In genomic region chr4:135242913-135243541, GRCm38 (mm10) we compare ENCODE assay signal across 15 mouse cellular contexts. TPM values are rescaled to one million over a fixed set of nuclear protein-coding genes. Genes with fewer than 3 reads are reported as not detected.
A peak's percentile ranks its signal among the peaks of the same experiment; 100 is the strongest.
DNase-seq lines count a peak whose midpoint lies in the region; ATAC-seq and TF ChIP-seq lines count a peak whose summit lies in the region.
"Had no signal": no experiment of that assay in that cellular context is flagged by ENCODE, and none has a peak within 500 bp of the region (broad histone marks: within the 10 kb centered on the region; RNA-seq: fewer than 3 reads in every experiment).

No protein-coding gene starts in this region.

- H3K4me2 ChIP-seq in heart, embryonic 11.5 days, result no peak overlapping the region
- H3K4me2 ChIP-seq in kidney, embryonic 15.5 days, result peak overlapping the region; percentile 30
- H3K4me2 ChIP-seq in liver, postnatal 0 days (ENCODE audit: low read depth, low read length), result no peak overlapping the region
- H3K4me2 ChIP-seq: forebrain, embryonic 15.5 days; limb, embryonic 15.5 days; neural tube, embryonic 13.5 days had no signal

- H3K9ac ChIP-seq in heart, embryonic 11.5 days (ENCODE audit: low read depth, low read length), result no peak overlapping the region
- no peak overlapping the region for H3K9ac ChIP-seq in kidney, embryonic 15.5 days
- no peak overlapping the region for H3K9ac ChIP-seq in liver, postnatal 0 days (replicated peaks)
- H3K9ac ChIP-seq: forebrain, embryonic 15.5 days; limb, embryonic 15.5 days; neural tube, embryonic 13.5 days had no signal

- H3K4me1 ChIP-seq in heart, embryonic 11.5 days (ENCODE audit: control insufficient read depth, insufficient read depth, low read length), result peaks cover 68% of the 10 kb centered on the region
- H3K4me1 ChIP-seq in lung, adult 2 months (ENCODE audit: control insufficient read depth, insufficient read depth, low read length), result peaks cover 41% of the 10 kb centered on the region
- H3K4me1 ChIP-seq in kidney, embryonic 15.5 days, result peaks cover 82% of the 10 kb centered on the region
- H3K4me1 ChIP-seq in liver, postnatal 0 days (ENCODE audit: insufficient read depth), result peaks cover 75% of the 10 kb centered on the region

- DNase-seq in heart, adult 11 months, result peak; percentile 85
- peak; percentile 34 for DNase-seq in lung, postnatal 10 days
- DNase-seq in lung, adult 2 months, result no peak
- DNase-seq in liver, postnatal 0 days, result no peak
- no peak for DNase-seq in retina, postnatal 1 day
- no peak for DNase-seq in urinary bladder, adult 18-20 months (ENCODE audit: low spot score in 2 of 2)
- DNase-seq: adrenal gland, adult 8-10 months; cerebellum, adult 11 months; spleen, adult 18-20 months had no signal

- no peak for ATAC-seq in heart, embryonic 11.5 days (replicated peaks; ENCODE audit: insufficient number of reproducible peaks, low FRiP score, low TSS enrichment)
- peak; percentile 61; the same call in 1 of the 2 replicates for ATAC-seq in kidney, embryonic 15.5 days (replicated peaks; ENCODE audit: low FRiP score)
- no peak for ATAC-seq in liver, postnatal 0 days
- ATAC-seq: forebrain, embryonic 15.5 days; intestine, postnatal 0 days had no signal

- TF ChIP-seq EP300 in liver, postnatal 0 days (IDR thresholded peaks at IDR 0.05; ENCODE audit: low read depth), result no peak

- no peak for TF ChIP-seq CTCF in lung, adult 2 months (IDR thresholded peaks at IDR 0.05; ENCODE audit: insufficient read depth, low read length)
- no peak for TF ChIP-seq CTCF in liver, postnatal 0 days (IDR thresholded peaks at IDR 0.05; ENCODE audit: low read depth)

- no peaks in the 10 kb centered on the region for H3K27me3 ChIP-seq in heart, embryonic 11.5 days (ENCODE audit: control insufficient read depth, insufficient read depth, low read length)
- no peaks in the 10 kb centered on the region for H3K27me3 ChIP-seq in kidney, embryonic 15.5 days
- no peaks in the 10 kb centered on the region for H3K27me3 ChIP-seq in liver, postnatal 0 days (ENCODE audit: insufficient read depth, low read length)
- H3K27me3 ChIP-seq: forebrain, embryonic 15.5 days; limb, embryonic 15.5 days; neural tube, embryonic 13.5 days had no signal

- WGBS in heart, embryonic 11.5 days (ENCODE audit: insufficient replicate concordance), result 76% methylated on average over 7 of the region's 7 CpGs
- 54% methylated on average over 7 of the region's 7 CpGs for WGBS in lung, adult 2 months
- WGBS in kidney, embryonic 15.5 days, result 60% methylated on average over 7 of the region's 7 CpGs
- WGBS in liver, postnatal 0 days (ENCODE audit: insufficient replicate concordance), result 61% methylated on average over 7 of the region's 7 CpGs

- no peak overlapping the region for H3K27ac ChIP-seq in heart, embryonic 11.5 days (ENCODE audit: low read depth, low read length)
- peak overlapping the region; percentile 83 for H3K27ac ChIP-seq in kidney, embryonic 15.5 days
- H3K27ac ChIP-seq in liver, postnatal 0 days (ENCODE audit: low read depth), result peak overlapping the region; percentile 83; the same call in 1 of the 2 replicates
- H3K27ac ChIP-seq: forebrain, embryonic 15.5 days; limb, embryonic 15.5 days had no signal

- H3K9me3 ChIP-seq in heart, embryonic 11.5 days (replicated peaks; ENCODE audit: control insufficient read depth, low read length), result no peaks in the 10 kb centered on the region
- H3K9me3 ChIP-seq in kidney, embryonic 15.5 days (replicated peaks), result no peaks in the 10 kb centered on the region
- H3K9me3 ChIP-seq in liver, postnatal 0 days (ENCODE audit: low read length), result no peaks in the 10 kb centered on the region
- H3K9me3 ChIP-seq: forebrain, embryonic 15.5 days; limb, embryonic 15.5 days; neural tube, embryonic 13.5 days had no signal

- peaks cover 3% of the 10 kb centered on the region for H3K36me3 ChIP-seq in heart, embryonic 11.5 days (ENCODE audit: control insufficient read depth, insufficient read depth, low read length)
- H3K36me3 ChIP-seq in kidney, embryonic 15.5 days, result peaks cover 4% of the 10 kb centered on the region; the same call in 1 of the 2 replicates
- H3K36me3 ChIP-seq in liver, postnatal 0 days (replicated peaks; ENCODE audit: insufficient read depth, low read length), result no peaks in the 10 kb centered on the region; the same call in 1 of the 2 replicates
- H3K36me3 ChIP-seq: forebrain, embryonic 15.5 days; neural tube, embryonic 13.5 days had no signal

- H3K4me3 ChIP-seq in heart, embryonic 11.5 days (ENCODE audit: low read depth, low read length), result no peak overlapping the region
- H3K4me3 ChIP-seq in lung, adult 2 months (replicated peaks; ENCODE audit: extremely low read depth, low read depth, low read length), result no peak overlapping the region
- no peak overlapping the region for H3K4me3 ChIP-seq in kidney, embryonic 15.5 days (replicated peaks)
- no peak overlapping the region for H3K4me3 ChIP-seq in liver, postnatal 0 days (ENCODE audit: low read depth, low read length)
- H3K4me3 ChIP-seq: forebrain, embryonic 15.5 days; limb, embryonic 15.5 days; neural tube, embryonic 13.5 days had no signal

- TF ChIP-seq POLR2A in lung, adult 2 months (IDR thresholded peaks at IDR 0.05; ENCODE audit: borderline replicate concordance, extremely low read depth, low read depth, low read length), result no peak

RNA-seq across cellular contexts. Expression of gene Clic4, which starts 29.6 kb away (rescaled TPM):
- polyA plus RNA-seq in heart, embryonic 11.5 days (2014; fragmentation: Nextera tagmentation; extraction: Ambion mirVana), result 156 and 251 TPM in 2 replicates
- polyA plus RNA-seq in lung, adult 2 months (2012; rRNA removed), result 190 and 227 TPM in 2 replicates
- 200 TPM in 2 replicates for polyA plus RNA-seq in kidney, embryonic 15.5 days (2015; fragmentation: Nextera tagmentation; extraction: Ambion mirVana)
- 52.2 and 64.6 TPM in 2 replicates for polyA plus RNA-seq in liver, postnatal 0 days (2015; fragmentation: Nextera tagmentation; extraction: Ambion mirVana)

Comparison
In these comparisons a context has a peak if more than half of its experiments do, and no peak if none do; other contexts are left out.
1. DNase-seq: peak in heart, adult 11 months (single experiment) and lung, postnatal 10 days (single experiment); none in lung, adult 2 months (single experiment), liver, postnatal 0 days (single experiment), retina, postnatal 1 day (single experiment) and urinary bladder, adult 18-20 months (0 of 2).